Mouse (Mus musculus): ENCODE measurements around the gene Htr5a. TPM values are rescaled to one million over a fixed set of nuclear protein-coding genes. Genes with fewer than 3 reads are reported as not detected.

The Htr5a gene
- polyA plus RNA-seq, 1 experiment from 2014 or later: not detected

GRCm38 (mm10) chr5:27846979-27847378, 5.0 kb downstream of the Htr5a start:
- Histone ChIP-seq H3K27me3 (replicated peaks) (peaks cover 23% of the 10 kb centered on the region), H3K27ac (ENCODE audit: poor library complexity, severe bottlenecking) (no peak overlapping the region), H3K9ac (no peak overlapping the region), H3K4me1 (replicated peaks) (0 out of 2 replicates have a peak, but pooled peaks cover 1% of the 10 kb centered on the region), H3K4me2 (no peak overlapping the region), H3K36me3 (no peaks in the 10 kb centered on the region), H3K4me3 (no peak overlapping the region), H3K9me3 (replicated peaks) (no peaks in the 10 kb centered on the region)
- no peak for ATAC-seq (ENCODE audit: insufficient number of reproducible peaks, low FRiP score)
- 67% methylated on average over 5 of the region's 5 CpGs for WGBS

GRCm38 (mm10) chr5:27854290-27854689, 12.3 kb downstream of the Htr5a start:
- Histone ChIP-seq H3K36me3 (no peaks in the 10 kb centered on the region), H3K27me3 (replicated peaks) (no peaks in the 10 kb centered on the region), H3K4me2 (no peak overlapping the region), H3K9me3 (replicated peaks) (no peaks in the 10 kb centered on the region), H3K4me1 (replicated peaks) (no peaks in the 10 kb centered on the region), H3K27ac (ENCODE audit: poor library complexity, severe bottlenecking) (no peak overlapping the region), H3K9ac (no peak overlapping the region), H3K4me3 (no peak overlapping the region)
- 66% methylated on average over 1 of the region's 1 CpGs for WGBS
- ATAC-seq (ENCODE audit: insufficient number of reproducible peaks, low FRiP score): no peak

GRCm38 (mm10) chr5:27855726-27856125, 13.8 kb downstream of the Htr5a start:
- no peak overlapping the region for H3K9ac ChIP-seq
- no peaks in the 10 kb centered on the region for H3K27me3 ChIP-seq (replicated peaks)
- no peaks in the 10 kb centered on the region for H3K9me3 ChIP-seq (replicated peaks)
- H3K4me3 ChIP-seq: no peak overlapping the region
- no peak overlapping the region for H3K4me2 ChIP-seq
- no peaks in the 10 kb centered on the region for H3K36me3 ChIP-seq
- H3K4me1 ChIP-seq (replicated peaks): no peaks in the 10 kb centered on the region
- ATAC-seq (ENCODE audit: insufficient number of reproducible peaks, low FRiP score): no peak
- H3K27ac ChIP-seq (ENCODE audit: poor library complexity, severe bottlenecking): no peak overlapping the region
- WGBS: 62% methylated on average over 2 of the region's 2 CpGs

GRCm38 (mm10) chr5:27873240-27874082, 31.5 kb downstream of the Htr5a start:
- H3K36me3 ChIP-seq: no peaks in the 10 kb centered on the region
- no peaks in the 10 kb centered on the region for H3K9me3 ChIP-seq (replicated peaks)
- no peak overlapping the region for H3K9ac ChIP-seq
- H3K4me2 ChIP-seq: no peak overlapping the region
- H3K4me1 ChIP-seq (replicated peaks): no peaks in the 10 kb centered on the region
- 67% methylated on average over 8 of the region's 8 CpGs for WGBS
- H3K4me3 ChIP-seq: no peak overlapping the region
- ATAC-seq (ENCODE audit: insufficient number of reproducible peaks, low FRiP score): no peak
- no peaks in the 10 kb centered on the region for H3K27me3 ChIP-seq (replicated peaks)
- no peak overlapping the region for H3K27ac ChIP-seq (ENCODE audit: poor library complexity, severe bottlenecking)

- no peaks in the 10 kb centered on the region for H3K27me3 ChIP-seq (replicated peaks)
- no peak overlapping the region for H3K4me3 ChIP-seq
- WGBS: 78% methylated on average over 5 of the region's 5 CpGs
- no peaks in the 10 kb centered on the region for H3K4me1 ChIP-seq (replicated peaks)
- no peaks in the 10 kb centered on the region for H3K9me3 ChIP-seq (replicated peaks)
- no peak for ATAC-seq (ENCODE audit: insufficient number of reproducible peaks, low FRiP score)
- H3K4me2 ChIP-seq: no peak overlapping the region
- no peak overlapping the region for H3K9ac ChIP-seq
- no peaks in the 10 kb centered on the region for H3K36me3 ChIP-seq
- no peak overlapping the region for H3K27ac ChIP-seq (ENCODE audit: poor library complexity, severe bottlenecking)
These were observed 32.3 kb downstream of the Htr5a start for GRCm38 (mm10) chr5:27874211-27874610.

- whole genome bisulfite sequencing: 58% methylated on average over 4 of the region's 4 CpGs
- Histone ChIP-seq H3K9me3 (replicated peaks) (no peaks in the 10 kb centered on the region), H3K4me3 (no peak overlapping the region), H3K4me1 (replicated peaks) (no peaks in the 10 kb centered on the region), H3K27me3 (replicated peaks) (no peaks in the 10 kb centered on the region), H3K4me2 (no peak overlapping the region), H3K36me3 (no peaks in the 10 kb centered on the region), H3K9ac (no peak overlapping the region), H3K27ac (ENCODE audit: poor library complexity, severe bottlenecking) (no peak overlapping the region)
- ATAC-seq (ENCODE audit: insufficient number of reproducible peaks, low FRiP score): no peak
These were observed 33.6 kb downstream of the Htr5a start for GRCm38 (mm10) chr5:27875341-27876105.

GRCm38 (mm10) chr5:27878356-27878755, 36.4 kb downstream of the Htr5a start:
- H3K9me3 ChIP-seq (replicated peaks): no peaks in the 10 kb centered on the region
- WGBS: 80% methylated on average over 5 of the region's 5 CpGs
- ATAC-seq (ENCODE audit: insufficient number of reproducible peaks, low FRiP score): no peak
- no peaks in the 10 kb centered on the region for H3K36me3 ChIP-seq
- no peaks in the 10 kb centered on the region for H3K27me3 ChIP-seq (replicated peaks)
- no peak overlapping the region for H3K4me2 ChIP-seq
- no peak overlapping the region for H3K27ac ChIP-seq (ENCODE audit: poor library complexity, severe bottlenecking)
- H3K4me3 ChIP-seq: no peak overlapping the region
- no peak overlapping the region for H3K9ac ChIP-seq
- no peaks in the 10 kb centered on the region for H3K4me1 ChIP-seq (replicated peaks)

- WGBS: 92% methylated on average over 3 of the region's 3 CpGs
- Histone ChIP-seq H3K27ac (ENCODE audit: poor library complexity, severe bottlenecking) (no peak overlapping the region), H3K4me1 (replicated peaks) (no peaks in the 10 kb centered on the region), H3K36me3 (no peaks in the 10 kb centered on the region), H3K9ac (no peak overlapping the region), H3K9me3 (replicated peaks) (no peaks in the 10 kb centered on the region), H3K27me3 (replicated peaks) (no peaks in the 10 kb centered on the region), H3K4me2 (no peak overlapping the region), H3K4me3 (no peak overlapping the region)
- no peak for ATAC-seq (ENCODE audit: insufficient number of reproducible peaks, low FRiP score)
These were observed 37.8 kb downstream of the Htr5a start for GRCm38 (mm10) chr5:27879726-27880125.

- no peaks in the 10 kb centered on the region for H3K4me1 ChIP-seq (replicated peaks)
- H3K4me3 ChIP-seq: no peak overlapping the region
- no peaks in the 10 kb centered on the region for H3K9me3 ChIP-seq (replicated peaks)
- no peak for ATAC-seq (ENCODE audit: insufficient number of reproducible peaks, low FRiP score)
- WGBS: 38% methylated on average over 3 of the region's 3 CpGs
- no peaks in the 10 kb centered on the region for H3K36me3 ChIP-seq
- H3K9ac ChIP-seq: no peak overlapping the region
- H3K4me2 ChIP-seq: no peak overlapping the region
- H3K27me3 ChIP-seq (replicated peaks): no peaks in the 10 kb centered on the region
- H3K27ac ChIP-seq (ENCODE audit: poor library complexity, severe bottlenecking): no peak overlapping the region
These were observed 38.5 kb downstream of the Htr5a start for GRCm38 (mm10) chr5:27880329-27881036.

- Histone ChIP-seq H3K4me2 (no peak overlapping the region), H3K4me1 (replicated peaks) (no peaks in the 10 kb centered on the region), H3K4me3 (no peak overlapping the region), H3K9ac (no peak overlapping the region), H3K27ac (ENCODE audit: poor library complexity, severe bottlenecking) (no peak overlapping the region), H3K9me3 (replicated peaks) (no peaks in the 10 kb centered on the region), H3K36me3 (no peaks in the 10 kb centered on the region), H3K27me3 (replicated peaks) (no peaks in the 10 kb centered on the region)
- WGBS: 56% methylated on average over 2 of the region's 2 CpGs
- no peak for ATAC-seq (ENCODE audit: insufficient number of reproducible peaks, low FRiP score)
These were observed 39.3 kb downstream of the Htr5a start for GRCm38 (mm10) chr5:27881261-27881660.

- ATAC-seq (ENCODE audit: insufficient number of reproducible peaks, low FRiP score): no peak
- Histone ChIP-seq H3K9me3 (replicated peaks) (peaks cover 22% of the 10 kb centered on the region), H3K4me1 (replicated peaks) (no peaks in the 10 kb centered on the region), H3K4me2 (no peak overlapping the region), H3K27ac (ENCODE audit: poor library complexity, severe bottlenecking) (no peak overlapping the region), H3K27me3 (replicated peaks) (no peaks in the 10 kb centered on the region), H3K4me3 (no peak overlapping the region), H3K9ac (no peak overlapping the region), H3K36me3 (no peaks in the 10 kb centered on the region)
- WGBS: 81% methylated on average over 3 of the region's 3 CpGs
These were observed 46.1 kb downstream of the Htr5a start for GRCm38 (mm10) chr5:27888080-27888479.
